Mouse (Mus musculus) heart, embryonic 16.5 days (tissue): ENCODE measurements around the gene Dpp6. TPM values are rescaled to one million over a fixed set of nuclear protein-coding genes. Genes with fewer than 3 reads are reported as not detected.

Source experiments
- ATAC-seq: fragments of 200-750 bp; cut with Nextera tagmentation; replicated peaks from 2 replicates; pipeline ENCODE4 v1.8.0; 2017; ENCODE audit warnings: moderate number of reproducible peaks; ENCODE audit not compliant: insufficient read depth, low FRiP score; ENCODE audit errors: extremely low read depth
- H3K27ac ChIP-seq: fragments of 300-500 bp; sonication (generic); 2 replicates; pipeline ENCODE4 v1.5.1; 2014; ENCODE audit warnings: mild to moderate bottlenecking, low read length, control low read depth, moderate library complexity
- H3K27me3 ChIP-seq: fragments of 300-500 bp; sonication (generic); 2 replicates; pipeline ENCODE4 v1.6.1; 2014; ENCODE audit warnings: low read length, mixed read lengths; ENCODE audit not compliant: control insufficient read depth, insufficient read depth
- H3K36me3 ChIP-seq: fragments of 300-500 bp; sonication (generic); 2 replicates; pipeline ENCODE4 v1.6.1; 2014; ENCODE audit not compliant: control insufficient read depth, insufficient read depth
- H3K4me1 ChIP-seq: fragments of 300-500 bp; sonication (generic); 2 replicates; pipeline ENCODE4 v1.6.1; 2014; ENCODE audit warnings: low read length, mixed read lengths; ENCODE audit not compliant: control insufficient read depth, insufficient read depth
- H3K4me2 ChIP-seq: fragments of 300-500 bp; sonication (generic); 2 replicates; pipeline ENCODE4 v1.6.1; 2014; ENCODE audit warnings: low read depth, mild to moderate bottlenecking, control low read depth, low read length
- H3K4me3 ChIP-seq: fragments of 300-500 bp; sonication (generic); 2 replicates; pipeline ENCODE4 v1.5.1; 2014; ENCODE audit warnings: mild to moderate bottlenecking, control low read depth, low read length
- H3K9ac ChIP-seq: fragments of 300-500 bp; sonication (generic); 2 replicates; pipeline ENCODE4 v1.6.1; 2014; ENCODE audit warnings: low read length, control low read depth
- H3K9me3 ChIP-seq: fragments of 300-500 bp; sonication (generic); replicated peaks from 2 replicates; pipeline ENCODE4 v1.6.1; 2016; ENCODE audit warnings: low read length; ENCODE audit not compliant: control insufficient read depth
- WGBS: fragments of 180-500 bp; shearing (Covaris S2); extraction: QIAGEN DNeasy Blood & Tissue Kit; methylation state at CpG from one replicate; pipeline ENCODE4 v1.1.7; 2014; 5-methylcytosine and 5-hydroxymethylcytosine counted together
- polyA plus RNA-seq: library from polyadenylated mRNA; unstranded; fragments of >200 nt; fragmentation: Nextera tagmentation; extraction: Ambion mirVana; gene quantifications from 2 replicates; pipeline ENCODE4 v1.2.1, GENCODE M21; 2015

The Dpp6 gene
- polyA plus RNA-seq, 1 experiment from 2014 or later, result 0.91 TPM

- Histone ChIP-seq H3K9me3 (no peaks in the 10 kb centered on the region), H3K4me2 (no peak overlapping the region), H3K4me1 (no peaks in the 10 kb centered on the region), H3K27me3 (no peaks in the 10 kb centered on the region), H3K9ac (no peak overlapping the region), H3K36me3 (no peaks in the 10 kb centered on the region), H3K4me3 (no peak overlapping the region), H3K27ac (no peak overlapping the region)
- no peak for ATAC-seq
- 38% methylated on average over 1 of the region's 1 CpGs for WGBS
These were observed 556.9 kb downstream of the Dpp6 start for GRCm38 (mm10) chr5:27373931-27374330.

GRCm38 (mm10) chr5:27375841-27376240 lies 558.8 kb downstream of the Dpp6 start:
- no peaks in the 10 kb centered on the region for H3K27me3 ChIP-seq
- H3K4me2 ChIP-seq, result no peak overlapping the region
- no peak overlapping the region for H3K4me3 ChIP-seq
- ATAC-seq, result no peak
- H3K9me3 ChIP-seq, result no peaks in the 10 kb centered on the region; the same call in 1 of the 2 replicates
- H3K36me3 ChIP-seq, result no peaks in the 10 kb centered on the region
- no peaks in the 10 kb centered on the region for H3K4me1 ChIP-seq
- 68% methylated on average over 3 of the region's 3 CpGs for WGBS
- no peak overlapping the region for H3K27ac ChIP-seq
- H3K9ac ChIP-seq, result no peak overlapping the region

- WGBS, result 66% methylated on average over 4 of the region's 4 CpGs
- Histone ChIP-seq H3K27me3 (no peaks in the 10 kb centered on the region), H3K4me3 (no peak overlapping the region), H3K4me1 (no peaks in the 10 kb centered on the region), H3K36me3 (no peaks in the 10 kb centered on the region), H3K9me3 (no peaks in the 10 kb centered on the region; the same call in 1 of the 2 replicates), H3K27ac (no peak overlapping the region), H3K4me2 (no peak overlapping the region), H3K9ac (no peak overlapping the region)
- ATAC-seq, result no peak
These were observed 563.8 kb downstream of the Dpp6 start for GRCm38 (mm10) chr5:27380656-27381385.

GRCm38 (mm10) chr5:27398371-27398770 lies 581.4 kb downstream of the Dpp6 start:
- Histone ChIP-seq H3K27ac (no peak overlapping the region), H3K4me3 (no peak overlapping the region), H3K36me3 (no peaks in the 10 kb centered on the region), H3K9ac (no peak overlapping the region), H3K9me3 (no peaks in the 10 kb centered on the region), H3K4me2 (no peak overlapping the region), H3K27me3 (no peaks in the 10 kb centered on the region), H3K4me1 (no peaks in the 10 kb centered on the region)
- WGBS, result 52% methylated on average over 3 of the region's 3 CpGs
- no peak for ATAC-seq

- no peak overlapping the region for H3K4me3 ChIP-seq
- H3K27ac ChIP-seq, result no peak overlapping the region
- no peaks in the 10 kb centered on the region for H3K36me3 ChIP-seq
- H3K27me3 ChIP-seq, result no peaks in the 10 kb centered on the region
- no peaks in the 10 kb centered on the region for H3K9me3 ChIP-seq
- no peak overlapping the region for H3K4me2 ChIP-seq
- ATAC-seq, result no peak
- no peak overlapping the region for H3K9ac ChIP-seq
- no peaks in the 10 kb centered on the region for H3K4me1 ChIP-seq
These were observed 582.1 kb downstream of the Dpp6 start for GRCm38 (mm10) chr5:27399111-27399510.

GRCm38 (mm10) chr5:27402616-27403015 lies 585.6 kb downstream of the Dpp6 start:
- no peak overlapping the region for H3K4me2 ChIP-seq
- no peaks in the 10 kb centered on the region for H3K27me3 ChIP-seq
- no peak overlapping the region for H3K4me3 ChIP-seq
- no peaks in the 10 kb centered on the region for H3K4me1 ChIP-seq
- H3K36me3 ChIP-seq, result no peaks in the 10 kb centered on the region
- ATAC-seq, result no peak
- WGBS, result 83% methylated on average over 1 of the region's 1 CpGs
- H3K9me3 ChIP-seq, result no peaks in the 10 kb centered on the region; the same call in 1 of the 2 replicates
- H3K9ac ChIP-seq, result no peak overlapping the region
- no peak overlapping the region for H3K27ac ChIP-seq

- Histone ChIP-seq H3K4me2 (no peak overlapping the region), H3K36me3 (no peaks in the 10 kb centered on the region), H3K9ac (no peak overlapping the region), H3K27ac (no peak overlapping the region), H3K4me1 (0 out of 2 replicates have a peak, but pooled peaks cover 3% of the 10 kb centered on the region), H3K9me3 (no peaks in the 10 kb centered on the region; the same call in 1 of the 2 replicates), H3K4me3 (no peak overlapping the region), H3K27me3 (no peaks in the 10 kb centered on the region)
- 70% methylated on average over 7 of the region's 7 CpGs for WGBS
- ATAC-seq, result no peak
These were observed 591.9 kb downstream of the Dpp6 start for GRCm38 (mm10) chr5:27408854-27409253.

- Histone ChIP-seq H3K4me3 (no peak overlapping the region), H3K4me1 (0 out of 2 replicates have a peak, but pooled peaks cover 3% of the 10 kb centered on the region), H3K27me3 (no peaks in the 10 kb centered on the region), H3K36me3 (no peaks in the 10 kb centered on the region), H3K27ac (no peak overlapping the region), H3K4me2 (no peak overlapping the region), H3K9ac (no peak overlapping the region), H3K9me3 (no peaks in the 10 kb centered on the region)
- ATAC-seq, result no peak
- WGBS, result 18% methylated on average over 3 of the region's 3 CpGs
These were observed 596.0 kb downstream of the Dpp6 start for GRCm38 (mm10) chr5:27413023-27413422.

- Histone ChIP-seq H3K9ac (no peak overlapping the region), H3K36me3 (no peaks in the 10 kb centered on the region), H3K4me2 (no peak overlapping the region), H3K27ac (no peak overlapping the region), H3K4me1 (0 out of 2 replicates have a peak, but pooled peaks cover 3% of the 10 kb centered on the region), H3K4me3 (no peak overlapping the region), H3K27me3 (no peaks in the 10 kb centered on the region), H3K9me3 (no peaks in the 10 kb centered on the region)
- ATAC-seq, result no peak
- WGBS, result 75% methylated on average over 4 of the region's 4 CpGs
These were observed 598.5 kb downstream of the Dpp6 start for GRCm38 (mm10) chr5:27415518-27415917.
